Mouse (Mus musculus): ENCODE measurements at regions not wholly inside any gene's neighbourhood (a gene's known extent, or its start where the extent isn't known, plus 50 kb on each side); places are given as distances from the start of the nearest gene placed in this dataset.

- DNase-seq = no peak
These were observed 1373.7 kb upstream of the Pcdh20 start for GRCm38 (mm10) chr14:89844888-89845287.

GRCm38 (mm10) chr14:89826731-89827130 lies 1355.5 kb upstream of the Pcdh20 start:
- DNase-seq = no peak

- DNase-seq = no peak
These were observed 1354.8 kb upstream of the Pcdh20 start for GRCm38 (mm10) chr14:89826001-89826400.

GRCm38 (mm10) chr14:89823436-89823835 lies 1352.2 kb upstream of the Pcdh20 start:
- no peak for DNase-seq

- peak in 1 of 2 experiments; percentile 2 for DNase-seq
These were observed 1351.0 kb upstream of the Pcdh20 start for GRCm38 (mm10) chr14:89822207-89822606.

GRCm38 (mm10) chr14:89806825-89807224 lies 1335.6 kb upstream of the Pcdh20 start:
- no peak for DNase-seq

- DNase-seq = no peak
These were observed 1333.6 kb upstream of the Pcdh20 start for GRCm38 (mm10) chr14:89804677-89805234.

GRCm38 (mm10) chr14:89755831-89756230 lies 1284.6 kb upstream of the Pcdh20 start:
- DNase-seq = no peak

- no peak for DNase-seq
These were observed 1242.5 kb upstream of the Pcdh20 start for GRCm38 (mm10) chr14:89713711-89714110.

Data from cerebellum, postnatal 10 days (tissue).